Mouse (Mus musculus): ENCODE data around the gene Btaf1. TPM values are rescaled to one million over a fixed set of nuclear protein-coding genes. Genes with fewer than 3 reads are reported as not detected.

Gene Btaf1
- polyA plus RNA-seq, 2 experiments: 13.2 to 13.6 TPM

DNA sequence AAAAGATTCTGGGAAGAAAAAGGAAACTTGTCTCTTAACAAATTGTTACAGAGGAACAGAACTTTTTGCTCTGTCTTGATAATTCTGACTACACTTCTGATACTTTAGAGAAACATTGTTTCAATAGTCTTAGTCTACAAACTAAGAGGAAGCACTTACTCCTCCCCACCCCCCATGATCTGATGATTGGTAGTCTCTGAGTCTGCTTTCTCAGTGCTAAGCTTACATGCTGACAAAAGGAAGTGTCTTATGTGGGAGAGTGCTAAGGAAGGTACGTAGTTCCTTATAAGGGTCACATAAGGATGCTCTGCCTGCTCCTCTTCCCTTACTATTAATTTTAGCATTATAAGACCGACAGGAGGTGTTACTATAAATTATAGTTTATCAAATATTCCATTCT is 6.7 kb downstream of the Btaf1 start:
- no peak overlapping the region for H3K27ac ChIP-seq (replicated peaks; ENCODE audit: low read depth, low read length)
- H3K27me3 ChIP-seq (ENCODE audit: control insufficient read depth, insufficient read depth, low read length): no peaks in the 10 kb centered on the region
- WGBS: 90% methylated on average over 2 of the region's 2 CpGs
- no peaks in the 10 kb centered on the region for H3K9me3 ChIP-seq (ENCODE audit: control insufficient read depth, low read length)
- no peak overlapping the region for H3K9ac ChIP-seq (ENCODE audit: low read depth, low read length, severe bottlenecking)
- H3K4me1 ChIP-seq (ENCODE audit: control insufficient read depth, insufficient read depth, low read length): no peaks in the 10 kb centered on the region
- no peak for ATAC-seq (ENCODE audit: low FRiP score, low read depth)
- no peaks in the 10 kb centered on the region for H3K36me3 ChIP-seq (ENCODE audit: control insufficient read depth, insufficient read depth, low read length)
- no peak overlapping the region for H3K4me2 ChIP-seq (replicated peaks; ENCODE audit: low read depth, low read length, severe bottlenecking)
- no peak for DNase-seq (ENCODE audit: low spot score)
- no peak overlapping the region for H3K4me3 ChIP-seq (replicated peaks; ENCODE audit: low read length)
- no peak for TF ChIP-seq POLR2A (IDR thresholded peaks at IDR 0.05; ENCODE audit: borderline replicate concordance, extremely low read depth, insufficient read depth, insufficient read length)

DNA sequence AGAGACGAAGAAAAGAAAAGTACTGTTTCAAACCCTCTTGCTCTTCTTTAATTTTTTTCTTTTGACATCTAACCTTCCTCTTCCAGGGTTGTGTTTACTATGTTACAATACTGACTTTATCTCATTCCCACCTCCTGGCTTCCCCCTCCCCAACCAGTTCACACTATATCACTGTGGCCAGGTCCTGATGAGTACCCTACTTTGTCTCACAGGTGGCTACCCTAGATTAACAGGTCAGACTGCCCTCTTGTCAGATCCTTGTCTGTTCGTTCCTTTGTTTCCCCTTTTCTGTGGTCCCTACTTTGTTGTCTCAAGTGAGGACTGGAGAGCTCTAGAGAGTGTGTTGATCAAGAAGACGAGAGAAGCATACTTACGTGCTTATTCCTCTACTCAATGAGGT is 10.4 kb downstream of the Btaf1 start:
- Histone ChIP-seq H3K27ac (replicated peaks; ENCODE audit: low read depth, low read length) (no peak overlapping the region), H3K4me2 (replicated peaks; ENCODE audit: low read depth, low read length, severe bottlenecking) (no peak overlapping the region), H3K9ac (ENCODE audit: low read depth, low read length, severe bottlenecking) (no peak overlapping the region), H3K4me1 (ENCODE audit: control insufficient read depth, insufficient read depth, low read length) (no peaks in the 10 kb centered on the region), H3K36me3 (ENCODE audit: control insufficient read depth, insufficient read depth, low read length) (no peaks in the 10 kb centered on the region), H3K4me3 (replicated peaks; ENCODE audit: low read length) (no peak overlapping the region), H3K9me3 (ENCODE audit: control insufficient read depth, low read length) (no peaks in the 10 kb centered on the region), H3K27me3 (ENCODE audit: control insufficient read depth, insufficient read depth, low read length) (no peaks in the 10 kb centered on the region)
- no peak for ATAC-seq (ENCODE audit: low FRiP score, low read depth)
- no peak for DNase-seq (ENCODE audit: low spot score)
- no peak for TF ChIP-seq POLR2A (IDR thresholded peaks at IDR 0.05; ENCODE audit: borderline replicate concordance, extremely low read depth, insufficient read depth, insufficient read length)
- 92% methylated on average over 4 of the region's 4 CpGs for WGBS

DNA sequence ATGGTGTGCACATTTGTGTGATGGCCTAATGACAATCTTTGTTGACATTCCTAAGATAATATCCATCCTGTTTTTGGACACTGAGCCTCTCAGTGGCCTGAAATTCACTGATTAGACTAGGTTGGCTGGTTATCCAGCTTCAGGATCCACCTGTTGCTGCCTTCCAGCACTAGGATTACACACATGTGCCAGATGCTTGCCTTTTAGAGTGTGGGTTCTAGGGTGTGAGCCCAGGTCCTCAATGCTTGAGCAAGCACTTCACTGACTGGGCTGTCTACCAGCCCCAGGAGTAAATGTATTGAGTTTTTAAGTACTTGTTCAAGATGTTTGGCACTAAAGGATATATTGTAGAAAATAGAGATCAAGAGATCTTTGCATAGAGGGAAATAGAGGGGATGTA is 12.1 kb downstream of the Btaf1 start:
- Histone ChIP-seq H3K27me3 (ENCODE audit: control insufficient read depth, insufficient read depth, low read length) (no peaks in the 10 kb centered on the region), H3K4me2 (replicated peaks; ENCODE audit: low read depth, low read length, severe bottlenecking) (no peak overlapping the region), H3K4me3 (replicated peaks; ENCODE audit: low read length) (no peak overlapping the region), H3K27ac (replicated peaks; ENCODE audit: low read depth, low read length) (no peak overlapping the region), H3K4me1 (ENCODE audit: control insufficient read depth, insufficient read depth, low read length) (no peaks in the 10 kb centered on the region), H3K9me3 (ENCODE audit: control insufficient read depth, low read length) (no peaks in the 10 kb centered on the region), H3K36me3 (ENCODE audit: control insufficient read depth, insufficient read depth, low read length) (no peaks in the 10 kb centered on the region), H3K9ac (ENCODE audit: low read depth, low read length, severe bottlenecking) (no peak overlapping the region)
- DNase-seq (ENCODE audit: low spot score): no peak
- no peak for TF ChIP-seq POLR2A (IDR thresholded peaks at IDR 0.05; ENCODE audit: borderline replicate concordance, extremely low read depth, insufficient read depth, insufficient read length)
- ATAC-seq (ENCODE audit: low FRiP score, low read depth): no peak

DNA sequence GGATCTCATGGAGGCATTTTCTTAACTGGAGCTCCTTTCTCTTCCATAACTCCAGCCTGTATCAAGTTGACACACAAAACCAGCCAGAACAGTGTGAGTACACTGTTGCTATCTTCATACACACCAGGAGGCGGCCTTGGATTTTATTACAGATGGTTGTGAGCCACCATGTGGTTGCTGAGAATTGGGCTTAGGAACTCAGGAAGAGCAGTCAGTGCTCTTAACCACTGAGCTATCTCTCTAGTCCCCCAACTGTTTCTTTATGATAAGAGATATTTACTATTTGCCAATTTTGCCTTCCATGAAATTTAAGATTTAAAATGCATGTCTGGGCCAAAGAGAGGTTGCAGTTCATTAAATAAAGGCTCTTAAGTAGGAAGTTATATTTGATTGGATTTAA is 14.2 kb downstream of the Btaf1 start:
- Histone ChIP-seq H3K4me2 (replicated peaks; ENCODE audit: low read depth, low read length, severe bottlenecking) (no peak overlapping the region), H3K4me3 (replicated peaks; ENCODE audit: low read length) (no peak overlapping the region), H3K27me3 (ENCODE audit: control insufficient read depth, insufficient read depth, low read length) (no peaks in the 10 kb centered on the region), H3K9me3 (ENCODE audit: control insufficient read depth, low read length) (no peaks in the 10 kb centered on the region), H3K4me1 (ENCODE audit: control insufficient read depth, insufficient read depth, low read length) (no peaks in the 10 kb centered on the region), H3K27ac (replicated peaks; ENCODE audit: low read depth, low read length) (no peak overlapping the region), H3K36me3 (ENCODE audit: control insufficient read depth, insufficient read depth, low read length) (no peaks in the 10 kb centered on the region), H3K9ac (ENCODE audit: low read depth, low read length, severe bottlenecking) (no peak overlapping the region)
- ATAC-seq (ENCODE audit: low FRiP score, low read depth): no peak
- DNase-seq (ENCODE audit: low spot score): no peak
- no peak for TF ChIP-seq POLR2A (IDR thresholded peaks at IDR 0.05; ENCODE audit: borderline replicate concordance, extremely low read depth, insufficient read depth, insufficient read length)
- 80% methylated on average over 1 of the region's 1 CpGs for WGBS

DNA sequence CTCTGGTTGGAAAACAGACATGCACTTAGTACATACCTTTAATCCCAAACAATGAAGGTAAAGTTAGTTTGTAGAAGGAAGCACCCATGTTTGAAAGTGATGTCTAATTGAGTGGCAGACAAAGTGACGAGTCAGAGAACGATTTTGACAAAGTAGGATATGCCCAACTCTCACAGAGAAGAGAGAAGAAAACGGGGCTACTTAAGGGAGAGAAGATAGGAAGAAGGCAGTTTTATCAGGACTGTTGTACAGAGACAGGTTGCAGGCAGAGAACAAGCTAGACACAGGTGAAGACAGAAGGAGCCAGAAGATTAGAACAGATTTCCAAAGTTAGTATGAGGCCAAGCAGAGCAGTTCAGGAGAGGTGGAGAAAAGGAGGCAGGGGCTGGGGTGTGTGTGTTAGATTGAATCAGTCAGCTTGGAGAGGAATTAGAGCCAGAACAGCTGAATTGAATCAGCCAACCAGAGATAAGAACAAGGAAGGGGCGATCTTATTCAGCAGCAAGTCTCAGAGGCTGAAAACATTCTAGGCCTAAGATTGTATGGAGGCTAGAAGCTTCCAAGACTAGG is 27.8 kb downstream of the Btaf1 start:
- ATAC-seq (ENCODE audit: low FRiP score, low read depth) (no peak), DNase-seq (ENCODE audit: low spot score) (no peak)
- H3K9me3 ChIP-seq (ENCODE audit: control insufficient read depth, low read length): no peaks in the 10 kb centered on the region
- no peak overlapping the region for H3K4me2 ChIP-seq (replicated peaks; ENCODE audit: low read depth, low read length, severe bottlenecking)
- no peaks in the 10 kb centered on the region for H3K27me3 ChIP-seq (ENCODE audit: control insufficient read depth, insufficient read depth, low read length)
- no peak overlapping the region for H3K9ac ChIP-seq (ENCODE audit: low read depth, low read length, severe bottlenecking)
- no peak overlapping the region for H3K27ac ChIP-seq (replicated peaks; ENCODE audit: low read depth, low read length)
- H3K36me3 ChIP-seq (ENCODE audit: control insufficient read depth, insufficient read depth, low read length): peaks cover 17% of the 10 kb centered on the region
- 81% methylated on average over 4 of the region's 4 CpGs for WGBS
- no peak for TF ChIP-seq POLR2A (IDR thresholded peaks at IDR 0.05; ENCODE audit: borderline replicate concordance, extremely low read depth, insufficient read depth, insufficient read length)
- H3K4me1 ChIP-seq (ENCODE audit: control insufficient read depth, insufficient read depth, low read length): no peaks in the 10 kb centered on the region
- no peak overlapping the region for H3K4me3 ChIP-seq (replicated peaks; ENCODE audit: low read length)

DNA sequence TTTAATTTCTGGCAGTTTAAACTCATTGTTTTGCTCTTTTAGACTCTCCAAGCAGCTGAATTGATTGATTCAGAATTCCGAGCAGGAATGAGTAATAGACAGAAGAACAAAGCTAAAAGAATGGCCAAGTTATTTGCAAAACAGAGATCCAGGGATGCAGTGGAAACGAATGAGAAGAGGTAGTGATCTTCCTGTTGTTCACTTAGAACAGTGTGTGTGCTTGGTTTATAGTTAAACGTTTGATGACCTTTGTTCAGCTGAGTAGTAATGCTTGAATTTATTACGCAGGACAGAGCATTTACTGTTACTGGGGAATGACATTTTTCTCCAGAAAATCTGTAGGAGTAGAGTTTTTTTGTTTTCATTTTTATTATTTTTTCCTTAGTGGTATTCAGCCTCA is 32.5 kb downstream of the Btaf1 start:
- Histone ChIP-seq H3K27me3 (ENCODE audit: control insufficient read depth, insufficient read depth, low read length) (no peaks in the 10 kb centered on the region), H3K9me3 (ENCODE audit: control insufficient read depth, low read length) (no peaks in the 10 kb centered on the region), H3K4me3 (replicated peaks; ENCODE audit: low read length) (no peak overlapping the region), H3K4me2 (replicated peaks; ENCODE audit: low read depth, low read length, severe bottlenecking) (no peak overlapping the region), H3K4me1 (ENCODE audit: control insufficient read depth, insufficient read depth, low read length) (no peaks in the 10 kb centered on the region), H3K36me3 (ENCODE audit: control insufficient read depth, insufficient read depth, low read length) (peaks cover 46% of the 10 kb centered on the region), H3K27ac (replicated peaks; ENCODE audit: low read depth, low read length) (no peak overlapping the region), H3K9ac (ENCODE audit: low read depth, low read length, severe bottlenecking) (no peak overlapping the region)
- no peak for ATAC-seq (ENCODE audit: low FRiP score, low read depth)
- 89% methylated on average over 4 of the region's 4 CpGs for WGBS
- DNase-seq (ENCODE audit: low spot score): no peak
- no peak for TF ChIP-seq POLR2A (IDR thresholded peaks at IDR 0.05; ENCODE audit: borderline replicate concordance, extremely low read depth, insufficient read depth, insufficient read length)

All from limb, embryonic 14.5 days (tissue).